Mouse (Mus musculus) hindlimb bud, embryonic 11.5 days (tissue): ENCODE measurements around the gene Gm3755.
"Not testable (repeated sequence)": the region's sequence is repeated elsewhere in the genome, so short reads cannot be mapped to it uniquely, and the experiment has no call there.

Source experiments
- DNase-seq: peaks from one replicate; pipeline ENCODE4 v3.0.0-alpha.2; 2012; ENCODE audit warnings: low read depth, low spot score; ENCODE audit errors: extremely low spot score

Gene Gm3755

GRCm38 (mm10) chr14:7450817-7451216, at the start of gene Gm3755:
TSS of gene Gm3755 (minus strand) at chr14:7450917.
- DNase-seq: not testable (repeated sequence)

DNA sequence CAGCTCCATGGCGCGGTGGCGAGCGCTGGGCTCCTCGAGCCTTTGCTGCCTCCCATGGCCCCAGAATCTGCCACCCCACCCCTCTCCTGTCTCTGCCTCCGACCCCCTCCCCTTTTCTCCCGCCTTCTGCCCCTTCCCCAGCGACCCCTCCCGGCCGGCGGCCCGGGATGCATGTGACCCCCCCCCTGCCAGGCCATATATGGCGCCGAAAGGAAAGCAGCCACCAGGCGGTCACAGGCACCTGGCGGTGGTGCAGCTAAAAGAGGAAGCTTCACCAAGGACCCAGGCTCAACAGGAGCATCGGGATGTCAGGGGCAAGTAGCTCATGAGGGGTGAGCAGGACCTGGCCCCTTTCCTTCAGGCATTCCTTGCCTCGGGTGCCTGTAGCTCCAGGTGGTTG, 38.0 kb upstream of the Gm3755 start:
- DNase-seq: not testable (repeated sequence)

GRCm38 (mm10) chr14:7483662-7484061, 32.9 kb upstream of the Gm3755 start, which contains the start of gene Gm3752:
TSS of gene Gm3752 (minus strand) at chr14:7483762.
- not testable (repeated sequence) for DNase-seq

- DNase-seq: not testable (repeated sequence)
Observed at GRCm38 (mm10) chr14:7422496-7422895, 28.2 kb downstream of the Gm3755 start.
